Mouse (Mus musculus) R1 (cell line): ENCODE measurements around the gene Cacna1b.

Source experiments
- DNase-seq: peaks from one replicate; pipeline ENCODE4 v3.0.0-alpha.2; 2018; ENCODE audit warnings: low read depth, low spot score

The Cacna1b gene

DNA sequence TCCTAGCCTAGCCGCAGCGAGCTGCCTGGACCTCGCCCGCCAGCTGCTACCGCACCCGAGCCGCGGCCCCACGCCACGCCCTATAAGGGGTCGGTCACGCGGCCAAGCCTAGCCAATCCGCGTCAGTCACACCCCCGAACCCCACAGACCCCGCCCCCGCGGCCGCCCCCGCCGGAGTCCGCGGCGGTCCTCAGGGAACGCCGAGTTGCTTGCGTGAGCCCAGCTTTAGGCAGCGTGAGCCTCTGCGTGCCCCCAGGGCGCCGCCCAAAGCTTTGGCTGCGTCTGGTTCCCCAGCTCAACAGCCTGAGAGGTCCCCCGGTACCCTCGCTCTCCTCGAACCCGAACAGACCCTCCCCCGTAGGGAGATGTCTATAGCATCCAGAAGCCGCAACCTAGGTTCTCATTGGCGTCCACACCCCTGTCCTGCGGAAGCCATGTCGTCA is at the start of gene Cacna1b:
Gene Cacna1b, minus strand, starts transcription at position 38 of the 443 bp plus-strand sequence.
- DNase-seq = peak; percentile 83

- DNase-seq = no peak
These were observed 46.8 kb upstream of the Cacna1b start for GRCm38 (mm10) chr2:24809746-24810145.

- no peak for DNase-seq
These were observed 44.7 kb upstream of the Cacna1b start for GRCm38 (mm10) chr2:24807691-24808090.

DNA sequence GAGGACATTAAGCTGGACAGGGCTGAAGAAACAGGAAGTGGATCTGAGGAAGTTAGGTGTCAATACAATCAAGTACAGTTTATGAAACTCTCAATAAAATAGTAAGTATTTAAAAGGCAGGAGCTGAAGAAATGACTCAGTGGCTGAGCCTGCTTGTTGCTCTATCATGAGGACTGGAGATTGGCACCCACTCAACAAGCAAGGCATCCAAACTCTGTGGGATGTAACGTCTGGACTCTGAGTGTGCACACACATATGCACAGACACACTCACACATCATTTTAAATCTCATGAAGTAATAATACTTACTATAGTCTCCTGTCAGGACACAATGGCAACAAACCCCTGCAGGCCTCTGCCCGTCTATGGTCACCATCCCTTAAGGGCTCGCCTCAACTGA is 44.1 kb upstream of the Cacna1b start:
- DNase-seq = no peak

DNA sequence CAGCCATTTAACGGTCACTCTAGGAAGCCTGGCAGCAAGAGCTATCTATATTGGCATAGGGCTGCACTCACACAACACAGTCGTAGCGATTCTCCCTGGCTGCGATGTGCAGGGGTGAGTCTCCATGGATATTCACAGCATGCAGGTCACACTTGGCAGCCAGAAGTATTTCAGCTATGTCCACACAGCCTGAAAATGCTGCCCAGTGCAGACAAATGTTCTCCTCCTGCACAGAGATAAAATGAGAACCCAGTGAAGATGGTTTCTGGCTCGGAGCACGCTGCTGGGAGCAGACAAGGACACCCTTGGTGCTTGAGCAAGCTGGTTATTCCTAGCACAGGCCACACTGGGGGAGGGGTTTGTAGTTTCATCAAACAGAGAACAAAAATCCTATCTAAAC is 43.2 kb upstream of the Cacna1b start:
- DNase-seq = no peak

GRCm38 (mm10) chr2:24805621-24806020 is 42.7 kb upstream of the Cacna1b start:
- DNase-seq = no peak

DNA sequence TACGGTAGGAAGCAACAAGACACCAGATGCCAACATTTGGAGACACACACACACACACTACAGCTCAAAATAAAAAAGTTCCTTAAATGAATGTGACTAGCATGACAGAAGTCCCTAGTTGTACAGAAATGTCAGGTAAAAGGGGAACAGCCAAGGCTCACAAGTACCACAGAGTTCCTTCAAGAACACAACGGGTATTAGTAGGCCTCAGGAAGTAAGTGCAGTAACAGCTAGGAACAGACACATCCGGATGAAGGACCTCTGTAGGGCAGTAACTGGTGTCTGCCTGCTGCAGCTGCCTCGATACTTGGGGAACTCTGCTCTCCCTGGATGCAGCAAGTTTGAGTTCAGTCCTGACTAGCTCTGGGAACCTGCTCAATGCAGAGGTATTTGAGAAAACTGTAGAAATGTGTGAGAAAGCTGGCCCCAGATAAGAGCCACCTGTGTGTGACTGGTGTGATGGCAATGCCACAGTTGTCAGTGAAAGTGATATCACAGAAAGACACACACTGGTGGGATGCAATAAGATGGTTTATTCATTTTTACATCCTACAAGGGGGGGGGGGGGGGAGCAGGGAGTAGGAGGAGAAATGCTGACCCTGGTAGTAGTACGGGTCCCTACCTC is 34.0 kb upstream of the Cacna1b start:
- no peak for DNase-seq

- DNase-seq = no peak
These were observed 24.3 kb upstream of the Cacna1b start for GRCm38 (mm10) chr2:24787250-24787649.

DNA sequence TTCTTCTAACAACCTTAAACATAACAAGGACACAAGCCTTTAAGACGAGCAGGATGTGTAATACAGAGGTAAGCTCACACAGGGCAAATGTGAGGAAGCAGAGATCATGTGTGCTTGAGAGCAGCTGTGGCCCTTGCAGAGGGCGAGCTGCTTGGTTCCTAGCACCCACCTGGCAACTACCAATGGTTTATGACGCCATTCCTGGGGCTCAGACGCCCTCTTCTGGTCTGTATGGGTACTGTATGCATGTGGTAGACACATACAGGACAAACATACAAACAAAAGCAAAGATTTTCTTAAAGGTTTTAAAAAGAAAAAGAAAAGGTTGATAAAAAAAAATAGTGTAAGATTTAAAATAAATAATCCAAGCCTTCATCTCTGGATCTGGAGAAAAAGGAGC is 18.3 kb upstream of the Cacna1b start:
- peak; percentile 77 for DNase-seq

DNA sequence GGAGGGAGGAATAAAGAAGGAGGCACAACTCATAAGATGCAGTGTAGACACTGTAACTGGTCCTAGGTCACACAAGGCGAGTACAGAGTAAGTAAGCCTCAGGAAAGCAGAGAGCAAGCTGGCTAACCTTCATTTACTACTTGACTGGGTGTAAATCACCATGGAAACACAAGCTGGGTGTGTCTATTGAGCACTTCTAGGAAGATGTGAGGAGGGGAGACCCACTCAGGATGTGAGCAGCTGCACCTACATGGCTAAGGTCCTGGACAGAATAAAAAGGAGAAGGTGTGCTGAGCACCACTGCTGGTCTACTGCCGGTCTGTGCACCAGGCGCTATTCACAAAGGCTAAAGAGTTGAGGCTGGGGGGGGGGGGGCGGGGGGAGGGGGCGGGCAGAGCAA is 13.9 kb upstream of the Cacna1b start:
- DNase-seq = peak; percentile 77

- no peak for DNase-seq
These were observed 13.1 kb upstream of the Cacna1b start for GRCm38 (mm10) chr2:24775951-24776587.

GRCm38 (mm10) chr2:24774832-24775231 is 11.9 kb upstream of the Cacna1b start:
- no peak for DNase-seq

GRCm38 (mm10) chr2:24770861-24771260 is 7.9 kb upstream of the Cacna1b start:
- no peak for DNase-seq

- peak; percentile 16 for DNase-seq
These were observed 449 bp downstream of the Cacna1b start for GRCm38 (mm10) chr2:24762446-24762960.

- peak; percentile 82 for DNase-seq
These were observed 968 bp downstream of the Cacna1b start for GRCm38 (mm10) chr2:24761923-24762445.

DNA sequence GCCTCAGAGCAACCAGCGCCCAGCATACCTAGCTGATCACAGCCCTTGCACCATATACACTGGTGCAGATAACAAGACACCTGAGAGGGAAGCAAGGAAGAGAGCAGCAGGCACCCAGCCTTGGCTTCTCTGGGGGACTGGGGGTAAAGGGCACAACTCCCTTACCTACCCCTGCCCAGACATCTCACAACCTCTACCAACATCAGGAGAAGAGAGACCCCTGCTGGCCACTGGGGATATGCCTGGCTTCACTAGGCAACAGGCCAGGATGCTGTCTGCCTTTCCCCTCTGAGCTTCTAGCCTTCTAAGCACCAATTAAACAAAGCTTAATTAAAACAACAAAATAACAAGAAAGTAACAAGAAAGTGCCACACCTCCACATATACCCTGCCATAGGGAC is 7.7 kb downstream of the Cacna1b start:
- peak; percentile 54 for DNase-seq

GRCm38 (mm10) chr2:24752599-24752998 is 10.4 kb downstream of the Cacna1b start:
- no peak for DNase-seq

GRCm38 (mm10) chr2:24750051-24750450 is 12.9 kb downstream of the Cacna1b start:
- DNase-seq = no peak

- DNase-seq = no peak
These were observed 15.1 kb downstream of the Cacna1b start for GRCm38 (mm10) chr2:24747878-24748277.

DNA sequence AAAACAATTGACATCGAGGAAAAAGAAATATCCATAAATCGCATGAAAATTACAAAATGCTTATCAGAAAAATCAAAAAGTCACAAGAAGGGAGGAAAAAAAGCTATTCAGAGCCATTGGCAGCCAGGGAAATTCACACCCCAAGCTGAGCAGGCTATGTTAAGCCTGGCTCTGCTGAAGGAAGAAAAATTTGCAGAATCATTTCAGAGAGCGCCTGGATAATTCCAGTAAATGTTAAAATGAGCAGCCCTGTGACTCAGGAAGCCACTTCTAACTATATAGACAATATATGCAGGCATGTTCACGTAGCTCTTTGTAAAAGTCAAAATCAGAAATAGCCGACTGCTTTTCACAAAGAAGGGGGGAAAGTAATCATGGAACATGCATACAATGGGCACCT is 23.3 kb downstream of the Cacna1b start:
- no peak for DNase-seq

DNA sequence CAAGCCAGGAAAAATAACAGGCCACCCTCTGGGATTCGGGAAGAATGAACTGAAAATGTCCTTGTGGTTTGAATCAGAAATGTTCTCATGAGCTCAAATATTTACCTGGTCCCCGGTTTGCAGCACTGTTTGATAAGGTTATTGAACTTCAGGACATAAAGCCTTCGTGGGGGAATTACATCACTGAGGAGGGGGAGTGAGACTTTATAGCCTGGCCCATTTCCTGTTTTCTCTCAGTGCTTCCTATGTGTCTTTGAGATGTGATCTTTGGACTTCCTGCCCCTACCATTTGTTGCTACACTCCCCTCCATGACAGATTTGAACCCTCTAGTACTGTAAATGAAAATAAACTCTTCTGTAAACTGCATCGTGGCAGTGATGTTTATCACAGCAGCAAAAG is 29.8 kb downstream of the Cacna1b start:
- DNase-seq = no peak

DNA sequence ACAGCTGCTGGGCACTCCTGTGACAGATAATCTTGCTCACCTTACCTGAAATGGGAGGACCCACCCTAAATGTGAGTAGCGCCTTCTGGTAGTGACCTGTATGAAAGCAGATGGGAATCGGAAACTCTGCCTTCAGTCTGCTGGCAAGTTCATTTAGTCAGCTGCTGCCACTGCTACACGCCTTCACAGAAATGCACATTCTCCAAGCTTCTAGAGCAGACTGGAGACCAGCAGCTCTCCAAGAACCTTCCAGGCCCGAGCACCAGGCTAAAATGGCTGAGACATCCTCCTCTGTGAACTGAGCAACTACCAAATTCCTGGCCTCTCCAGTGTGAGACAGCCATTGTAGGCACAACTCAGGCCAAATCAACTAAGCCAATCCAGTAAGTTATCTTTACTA is 37.1 kb downstream of the Cacna1b start:
- DNase-seq = no peak
